Mouse (Mus musculus) G1E (cell line): ENCODE data around the gene Amz1.

Experiments used
- CTCF ChIP-seq: IDR thresholded peaks from 2 replicates; pipeline ENCODE4 v1.5.1; 2012; ENCODE audit warnings: low read depth, low read length, inconsistent platforms, mixed read lengths
- GATA1 ChIP-seq: IDR thresholded peaks from 2 replicates; pipeline ENCODE4 v1.6.1; 2012; ENCODE audit warnings: borderline replicate concordance, low read length, inconsistent platforms, mixed read lengths
- POLR2AphosphoS5 ChIP-seq: IDR thresholded peaks from 2 replicates; pipeline ENCODE4 v1.6.1; 2012; ENCODE audit warnings: low read depth, low read length, inconsistent platforms; ENCODE audit not compliant: insufficient replicate concordance
- TAL1 ChIP-seq: conservative IDR thresholded peaks from 2 replicates; pipeline ENCODE4 v1.6.1; 2012; ENCODE audit warnings: low read depth, low read length, inconsistent platforms, mixed read lengths

DNA sequence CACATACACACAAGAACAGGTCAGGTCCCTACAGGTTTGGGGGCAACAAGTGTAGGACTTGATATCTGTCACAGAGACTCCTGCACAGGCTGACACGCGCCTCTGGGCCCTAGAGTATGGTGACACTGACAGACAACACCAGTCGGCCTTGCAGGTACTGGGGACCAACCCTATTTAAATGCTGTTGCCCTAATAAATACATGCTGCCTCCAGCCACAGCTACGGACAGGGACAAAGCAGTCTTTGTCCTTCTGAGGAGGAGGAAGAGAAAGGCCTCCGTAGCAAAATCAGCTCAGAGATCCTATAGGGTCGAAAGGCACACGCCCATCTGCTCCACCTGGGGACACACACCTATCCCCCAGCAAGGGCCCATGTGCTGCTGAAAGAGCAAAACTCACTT, 27.9 kb upstream of the Amz1 start:
- TF ChIP-seq POLR2AphosphoS5 (no peak), CTCF (no peak), TAL1 (no peak), GATA1 (no peak)
